Mouse (Mus musculus): Measurements from ENCODE around the gene Natd1.

DNA sequence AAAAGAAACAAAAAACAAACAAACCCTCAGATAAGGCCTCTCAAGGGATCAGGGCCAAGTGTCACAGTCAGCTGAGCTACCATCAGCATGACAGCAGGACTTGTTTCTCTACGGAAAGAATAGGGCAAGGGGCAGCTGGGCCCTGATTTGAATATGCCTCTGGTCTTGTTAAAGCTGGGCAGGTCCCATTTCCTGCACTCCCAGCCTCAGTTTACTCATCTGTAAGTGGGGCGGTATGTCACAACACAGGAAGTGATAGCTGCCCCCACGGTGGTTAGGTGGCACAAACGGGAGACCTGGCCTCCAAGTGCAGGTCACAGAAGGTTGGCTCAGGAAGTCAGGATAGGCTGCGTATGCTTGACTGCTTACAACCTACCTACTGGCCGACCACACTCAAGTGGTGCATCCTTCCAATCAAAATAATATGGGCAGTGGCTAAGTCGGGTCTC, 2.0 kb downstream of the Natd1 start:
- TF ChIP-seq POLR2A (IDR thresholded peaks at IDR 0.05; ENCODE audit: low read depth, low read length) (no peak), CTCF (IDR thresholded peaks at IDR 0.05; ENCODE audit: extremely low read depth, insufficient read length, insufficient replicate concordance, low read depth, low read length) (no peak)

Measured in small intestine, adult 2 months (tissue).